Mouse (Mus musculus) T-helper 1 cell (primary cell): ENCODE measurements around the gene Slc28a1.
"Not testable (repeated sequence)": the region's sequence is repeated elsewhere in the genome, so short reads cannot be mapped to it uniquely, and the experiment has no call there.

Experiments used
- in situ Hi-C: fragments of 300-600 bp; cut with MboI, MseI; formaldehyde crosslinking; loops from one replicate; pipeline ENCODE4 v1.15.1; 2025; ENCODE audit warnings: high pct_unique_total_duplicates

Slc28a1 gene

DNA sequence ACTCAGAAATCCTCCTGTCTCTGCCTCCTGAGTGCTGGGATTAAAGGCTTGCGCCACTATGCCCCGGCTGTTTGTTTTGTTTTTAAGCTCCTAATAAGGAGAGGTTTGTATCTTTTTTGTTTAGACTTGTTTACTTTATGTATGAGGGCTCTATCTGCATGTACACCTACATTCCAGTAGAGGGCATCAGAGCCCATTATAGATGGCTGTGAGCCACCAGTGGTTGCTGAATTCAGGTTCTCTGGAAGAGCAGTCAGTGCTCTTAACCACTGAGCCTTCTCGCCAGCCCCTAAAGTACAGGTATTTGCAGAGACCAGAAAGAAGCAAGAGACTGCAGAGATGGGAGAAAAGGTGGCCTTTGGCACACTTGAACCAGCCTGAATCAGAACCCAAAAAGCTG is 52.5 kb downstream of the Slc28a1 start:
- in situ Hi-C loops, result loop anchor here (10.0 kb wide), 1 partner anchor 148 kb away; no protein-coding TSS in a partner anchor

GRCm38 (mm10) chr7:81169351-81169750 is 54.8 kb downstream of the Slc28a1 start:
- in situ Hi-C loops, result loop anchor here (10.0 kb wide), 1 partner anchor 145 kb away; no protein-coding TSS in a partner anchor

DNA sequence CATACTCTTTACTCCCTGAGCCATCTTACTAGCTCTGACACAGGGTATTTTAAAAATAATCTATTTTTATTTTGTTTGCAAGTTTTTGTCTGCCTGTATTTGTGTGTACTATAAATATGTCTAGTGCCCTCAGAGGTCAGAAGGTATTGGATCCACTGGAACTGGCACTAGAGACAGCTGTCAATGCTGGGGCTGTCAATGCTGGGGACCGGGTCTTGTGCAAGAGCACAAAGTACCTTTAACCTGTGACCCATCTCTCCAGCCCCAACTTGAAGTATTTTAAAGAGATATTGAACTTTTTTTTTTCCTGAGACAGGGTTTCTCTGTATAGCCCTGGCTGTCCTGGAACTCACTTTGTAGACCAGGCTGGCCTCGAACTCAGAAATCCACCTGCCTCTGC is 59.3 kb downstream of the Slc28a1 start:
- in situ Hi-C loops, result no loop called here

DNA sequence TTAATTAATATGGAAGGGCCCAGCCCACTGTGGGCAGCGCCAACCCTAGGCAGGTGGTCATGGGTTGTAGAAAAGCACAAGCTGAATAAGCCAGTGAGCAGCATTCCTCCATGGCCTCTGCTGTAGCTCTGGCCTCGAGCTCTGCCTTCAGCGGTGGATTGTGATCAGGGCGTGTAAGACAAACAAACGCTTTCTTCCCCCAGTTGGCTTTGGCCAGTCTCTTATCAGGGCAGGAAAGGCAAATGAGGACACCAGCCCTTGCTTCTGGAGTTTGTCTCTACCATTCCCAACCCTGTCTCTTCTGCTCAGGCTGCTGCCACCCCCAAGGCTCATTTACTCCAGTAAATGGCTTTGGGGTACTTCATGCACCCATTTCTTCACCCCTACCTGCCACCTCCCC is 60.1 kb downstream of the Slc28a1 start:
- in situ Hi-C loops, result no loop called here

DNA sequence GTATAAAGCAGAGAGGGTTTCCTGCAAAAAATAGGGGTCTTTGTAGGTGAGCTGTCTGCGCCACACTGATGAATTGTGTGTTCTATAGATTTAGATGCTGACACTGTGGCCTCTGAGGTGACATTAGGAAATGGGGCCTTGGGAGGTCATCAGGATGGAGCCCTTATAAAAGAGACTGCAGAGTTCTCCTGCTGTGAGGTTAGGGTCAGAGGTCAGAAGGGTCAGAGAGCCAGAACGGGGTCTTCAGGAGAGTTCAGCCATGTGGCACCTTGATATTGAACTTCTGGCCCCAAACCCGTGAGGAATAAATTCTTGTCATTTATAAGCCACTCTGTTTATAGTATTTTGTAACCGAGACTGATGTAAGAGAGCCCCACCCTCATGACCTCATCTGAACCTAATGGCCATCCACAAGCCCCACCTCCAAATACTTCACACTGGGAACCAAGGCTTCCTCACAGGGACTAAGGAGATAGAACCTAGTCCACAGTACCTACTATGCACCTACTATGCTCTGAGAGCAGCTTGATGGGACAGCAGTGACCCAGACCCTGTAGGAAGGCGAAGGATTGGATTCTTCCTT is 61.7 kb downstream of the Slc28a1 start:
- in situ Hi-C loops, result no loop called here

DNA sequence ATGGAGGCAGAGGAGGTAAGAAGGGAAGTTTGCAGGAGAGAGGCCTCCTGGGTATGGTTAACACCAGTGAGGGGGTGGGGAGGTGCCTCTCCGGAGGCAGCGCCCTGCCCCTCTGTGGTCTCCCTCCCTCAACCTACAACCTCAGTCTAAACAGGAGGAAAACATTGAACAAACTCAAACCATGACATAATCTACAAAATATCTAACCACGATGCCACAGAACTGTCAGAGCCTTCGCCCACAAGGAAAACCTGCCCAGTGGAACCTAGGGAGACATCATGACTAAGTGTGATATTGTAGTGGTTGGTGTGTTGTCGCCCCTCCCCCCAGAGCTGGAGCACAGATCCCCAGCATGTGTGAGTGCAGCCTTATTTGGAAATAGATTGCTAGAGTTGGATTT is 64.9 kb downstream of the Slc28a1 start:
- in situ Hi-C loops, result no loop called here

- in situ Hi-C loops, result no loop called here
Measured at GRCm38 (mm10) chr7:81182492-81183175, 68.0 kb downstream of the Slc28a1 start.

DNA sequence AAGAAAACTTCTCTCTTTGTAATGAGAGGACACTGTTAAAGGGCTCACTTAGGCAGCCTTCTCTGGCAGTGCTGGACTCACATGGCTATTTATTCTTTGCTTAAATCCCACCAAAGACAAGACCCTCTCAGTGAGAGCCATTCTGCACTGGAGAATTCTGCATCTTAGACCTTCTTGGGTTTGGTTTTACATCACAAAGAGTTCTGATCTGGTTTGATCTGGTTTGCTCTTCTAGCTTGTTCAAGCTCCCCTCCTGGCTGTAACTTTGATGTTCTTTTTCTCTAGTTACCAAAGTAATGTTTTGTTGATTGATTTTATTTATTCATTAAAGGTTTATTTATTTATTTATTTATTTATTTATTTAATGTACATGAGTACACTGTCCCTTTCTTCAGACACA is 68.6 kb downstream of the Slc28a1 start:
- in situ Hi-C loops, result no loop called here

GRCm38 (mm10) chr7:81184136-81184535 is 69.5 kb downstream of the Slc28a1 start:
- in situ Hi-C loops, result no loop called here

DNA sequence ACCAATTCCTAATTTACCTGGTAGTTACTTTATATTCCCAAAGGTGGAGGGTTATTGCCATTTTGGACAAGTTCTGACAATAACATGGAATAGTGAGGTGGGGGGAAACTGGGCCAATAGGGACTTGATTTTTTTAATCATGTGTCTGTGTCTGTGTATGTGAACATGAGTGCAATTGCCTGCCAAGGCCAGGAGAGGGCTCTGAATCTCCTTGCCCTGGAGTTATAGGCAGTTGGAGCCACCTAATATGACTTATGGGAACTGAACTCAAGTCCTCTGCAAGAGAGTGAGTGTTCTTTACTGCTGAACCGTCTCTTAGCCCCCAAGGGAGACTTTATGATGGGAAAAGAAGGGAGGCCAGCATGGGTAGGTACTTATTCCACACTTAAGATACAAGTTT is 70.1 kb downstream of the Slc28a1 start:
- in situ Hi-C loops, result no loop called here

GRCm38 (mm10) chr7:81186036-81186435 is 71.4 kb downstream of the Slc28a1 start:
- in situ Hi-C loops, result not testable (repeated sequence)

- in situ Hi-C loops, result no loop called here
Measured at GRCm38 (mm10) chr7:81189180-81189579, 74.6 kb downstream of the Slc28a1 start.

GRCm38 (mm10) chr7:81195509-81195908 is 80.9 kb downstream of the Slc28a1 start:
- in situ Hi-C loops, result no loop called here

GRCm38 (mm10) chr7:81196796-81197195 is 82.2 kb downstream of the Slc28a1 start:
- in situ Hi-C loops, result no loop called here

GRCm38 (mm10) chr7:81198538-81198937 is 83.9 kb downstream of the Slc28a1 start:
- in situ Hi-C loops, result no loop called here

- in situ Hi-C loops, result no loop called here
Measured at GRCm38 (mm10) chr7:81199109-81199508, 84.5 kb downstream of the Slc28a1 start.

DNA sequence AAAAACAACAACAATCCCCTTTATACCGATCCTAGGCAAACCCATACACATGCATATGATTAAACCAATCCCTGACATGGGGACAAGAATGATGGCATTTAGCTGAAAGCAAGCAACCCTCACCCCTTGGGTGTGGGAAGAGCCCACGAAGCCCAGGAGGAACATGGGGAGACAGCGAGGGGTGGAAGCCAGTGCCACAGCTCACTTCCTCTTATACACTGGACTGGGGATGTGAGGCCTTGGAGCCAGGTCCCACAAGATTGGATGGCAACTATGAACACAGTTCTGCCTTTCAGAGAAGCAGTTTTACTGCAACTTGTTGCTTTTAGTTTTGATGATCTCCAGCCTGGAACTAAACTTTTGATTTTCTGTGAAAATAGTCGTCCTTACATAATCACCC is 85.2 kb downstream of the Slc28a1 start:
- in situ Hi-C loops, result no loop called here

- in situ Hi-C loops, result no loop called here
Measured at GRCm38 (mm10) chr7:81202389-81202788, 87.8 kb downstream of the Slc28a1 start.

GRCm38 (mm10) chr7:81203576-81203975 is 89.0 kb downstream of the Slc28a1 start:
- in situ Hi-C loops, result not testable (repeated sequence)

- in situ Hi-C loops, result no loop called here
Measured at GRCm38 (mm10) chr7:81208944-81209343, 94.3 kb downstream of the Slc28a1 start.

- in situ Hi-C loops, result no loop called here
Measured at GRCm38 (mm10) chr7:81209979-81210685, 95.5 kb downstream of the Slc28a1 start.

- in situ Hi-C loops, result no loop called here
Measured at GRCm38 (mm10) chr7:81211760-81212159, 97.2 kb downstream of the Slc28a1 start.

DNA sequence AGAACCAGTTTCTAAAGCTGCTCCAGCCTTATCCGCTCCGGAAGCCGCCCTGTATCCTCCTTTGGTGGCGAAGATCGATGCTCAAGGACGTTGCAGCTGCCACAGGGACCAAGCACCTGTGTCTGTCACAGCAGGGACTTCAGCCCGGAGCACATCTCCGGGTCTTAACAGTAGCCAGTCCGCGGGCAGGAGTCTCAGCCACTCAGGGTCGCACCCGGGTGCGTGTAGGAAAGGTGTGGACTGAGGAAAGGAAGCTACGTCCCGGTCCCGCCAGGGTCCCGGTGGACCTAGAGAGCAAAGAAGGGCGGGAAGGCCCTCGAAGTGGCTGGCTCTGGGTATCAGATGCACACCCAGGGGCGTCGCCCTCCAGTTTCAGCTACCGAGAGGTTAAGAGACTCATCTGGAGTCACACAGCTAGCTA is 97.7 kb downstream of the Slc28a1 start:
- in situ Hi-C loops, result no loop called here
